Mouse (Mus musculus): ENCODE data around the gene Rnf25.

DNA sequence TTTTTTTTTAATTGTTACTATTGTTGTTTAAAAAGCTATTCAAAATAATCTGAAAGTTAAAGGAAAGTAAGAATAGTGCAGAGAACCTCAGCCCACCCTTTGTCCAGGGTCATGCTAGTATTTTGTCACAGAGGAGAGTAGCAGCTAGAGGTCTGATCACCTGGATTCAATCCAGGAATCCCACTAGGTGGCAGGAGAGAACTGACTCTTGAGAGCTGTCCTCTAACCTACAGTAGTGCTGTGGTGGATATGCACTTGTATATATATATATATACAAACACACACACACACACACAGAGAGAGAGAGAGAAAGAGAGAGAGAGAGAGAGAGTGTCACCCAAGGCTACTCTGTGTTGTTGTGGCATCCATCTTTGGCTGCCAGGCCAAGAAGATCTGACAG, 42.7 kb upstream of the Rnf25 start:
- no peak for TF ChIP-seq CTCF (IDR thresholded peaks at IDR 0.05; ENCODE audit: extremely low read depth, insufficient read depth, insufficient read length, insufficient replicate concordance)
- no peak for TF ChIP-seq POLR2A (IDR thresholded peaks at IDR 0.05; ENCODE audit: low read depth, low read length)

Measured in spleen, adult 2 months (tissue).